Mouse (Mus musculus): Measurements from ENCODE around the gene Zbtb17. TPM values are rescaled to one million over a fixed set of nuclear protein-coding genes. Genes with fewer than 3 reads are reported as not detected.

Zbtb17 gene
- total RNA-seq, 2 experiments from 2014 or later, result 22.7 to 23.5 TPM

DNA sequence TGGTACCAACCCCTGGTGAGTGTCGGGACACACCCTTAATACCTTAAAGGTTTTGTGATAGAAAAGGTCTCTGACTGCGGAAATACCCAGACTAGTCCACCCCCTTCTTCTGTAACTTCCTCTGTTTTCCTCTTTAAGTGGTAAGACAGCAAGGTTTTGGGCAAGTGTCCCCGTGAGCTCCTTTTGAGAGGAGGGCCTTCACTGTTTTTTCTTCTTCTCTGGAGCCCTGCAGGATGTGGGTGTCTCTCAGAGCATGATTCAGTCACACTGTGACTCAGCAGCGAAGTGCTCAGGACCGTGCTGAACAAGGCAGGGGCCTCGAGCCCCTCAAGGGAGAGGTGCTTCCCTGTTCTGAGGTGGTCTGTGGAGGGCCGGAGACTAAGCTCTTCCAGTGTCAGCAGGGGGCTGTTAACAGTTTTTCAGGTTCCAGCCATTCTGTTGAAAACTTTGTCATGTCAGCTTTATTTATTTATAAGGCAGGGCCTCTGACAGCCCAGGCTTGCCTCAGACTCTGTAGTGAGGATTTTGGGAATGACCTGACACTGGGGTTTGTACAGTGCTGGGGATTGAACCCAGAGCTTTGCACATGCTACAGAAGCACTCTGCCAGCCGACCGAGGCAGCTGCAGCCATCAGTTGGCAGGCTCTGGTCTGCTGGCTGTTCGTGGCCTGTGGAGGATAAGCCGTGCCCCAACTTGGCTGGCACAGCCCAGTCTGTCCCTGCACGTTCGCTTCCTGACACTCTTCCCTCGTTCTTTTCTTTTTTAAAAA lies 10.3 kb downstream of the Zbtb17 start:
- no peak for DNase-seq (ENCODE audit: low spot score)
- intact Hi-C loops (cut with DNase I), result no loop called here

DNA sequence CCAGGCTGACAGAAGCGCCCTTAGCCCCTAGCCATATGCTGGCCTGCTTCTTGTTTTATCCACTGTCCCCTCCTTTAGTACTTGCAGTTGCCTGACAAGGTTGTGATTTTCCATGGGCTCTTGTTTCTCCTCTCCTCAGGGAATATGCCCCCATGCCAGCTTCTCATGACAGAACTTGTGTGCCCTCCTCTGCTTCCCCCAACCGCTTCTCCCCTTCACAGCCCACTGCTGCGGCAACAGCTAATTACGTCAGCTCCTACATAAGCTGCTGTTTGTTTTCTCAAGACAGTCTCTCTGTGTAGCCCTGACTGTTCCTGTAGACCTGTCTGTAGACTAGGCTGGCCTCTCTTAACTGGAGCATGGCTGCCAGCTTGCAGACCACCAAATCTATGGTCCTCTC lies 11.1 kb downstream of the Zbtb17 start:
- DNase-seq (ENCODE audit: low spot score), result no peak
- intact Hi-C loops (cut with DNase I), result no loop called here

DNA sequence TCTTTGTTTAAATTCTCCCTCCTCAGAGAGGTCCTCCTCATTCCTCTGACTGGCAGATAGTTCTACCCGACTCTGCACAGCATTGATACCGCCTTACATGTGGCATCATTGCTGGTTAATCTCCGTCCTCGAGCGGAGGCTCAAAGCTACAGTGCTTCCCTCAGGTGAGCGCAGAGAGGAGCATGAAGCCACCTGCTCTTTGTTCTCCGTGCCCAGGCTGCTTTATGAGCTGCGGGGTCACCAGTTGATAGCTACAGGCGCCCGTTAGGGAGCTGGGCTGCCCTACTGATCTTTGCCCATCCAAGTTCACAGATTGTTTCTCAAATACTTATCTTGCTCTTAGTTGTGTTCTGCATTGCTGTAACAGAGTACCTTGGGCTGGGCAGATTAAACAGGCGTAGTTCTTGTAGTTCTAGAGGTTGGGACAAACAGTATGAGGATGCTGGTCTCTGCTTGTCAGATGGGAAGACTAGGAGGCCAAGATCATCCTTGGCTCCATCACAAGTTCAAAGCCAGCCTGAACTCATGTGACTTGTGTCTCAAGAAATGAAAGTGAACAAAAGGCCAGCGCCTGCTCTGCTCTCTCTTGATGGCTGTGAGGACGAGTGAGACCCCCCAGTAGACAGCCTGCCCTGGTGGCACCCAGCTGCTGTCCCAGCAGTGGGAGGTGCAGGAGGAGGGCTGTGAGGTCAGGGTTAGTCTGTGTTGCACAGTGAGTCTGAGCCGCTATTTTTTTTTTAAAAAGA lies 11.9 kb downstream of the Zbtb17 start:
- intact Hi-C loops (cut with DNase I), result no loop called here
- no peak for DNase-seq (ENCODE audit: low spot score)

DNA sequence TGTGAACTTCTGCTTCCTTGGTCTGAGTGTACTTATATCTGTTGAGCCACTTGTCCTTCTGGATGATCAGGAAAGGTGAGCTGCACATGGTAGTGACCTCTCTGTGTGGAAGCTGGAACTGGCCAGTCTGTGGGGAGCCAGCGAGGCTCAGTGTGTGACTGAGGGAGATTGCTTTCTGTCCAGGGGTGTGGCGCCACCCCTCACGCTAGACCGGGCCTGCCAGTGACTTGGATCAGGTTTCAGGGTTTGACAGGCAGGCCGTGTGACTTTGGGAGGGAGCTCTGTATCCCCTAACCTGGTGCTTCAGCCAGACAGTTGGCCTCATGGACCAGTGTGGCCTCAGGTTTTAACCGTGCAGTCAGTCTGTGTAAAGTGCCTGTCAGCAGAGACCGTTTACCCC lies 13.8 kb downstream of the Zbtb17 start:
- no peak for DNase-seq (ENCODE audit: low spot score)
- intact Hi-C loops (cut with DNase I), result no loop called here

DNA sequence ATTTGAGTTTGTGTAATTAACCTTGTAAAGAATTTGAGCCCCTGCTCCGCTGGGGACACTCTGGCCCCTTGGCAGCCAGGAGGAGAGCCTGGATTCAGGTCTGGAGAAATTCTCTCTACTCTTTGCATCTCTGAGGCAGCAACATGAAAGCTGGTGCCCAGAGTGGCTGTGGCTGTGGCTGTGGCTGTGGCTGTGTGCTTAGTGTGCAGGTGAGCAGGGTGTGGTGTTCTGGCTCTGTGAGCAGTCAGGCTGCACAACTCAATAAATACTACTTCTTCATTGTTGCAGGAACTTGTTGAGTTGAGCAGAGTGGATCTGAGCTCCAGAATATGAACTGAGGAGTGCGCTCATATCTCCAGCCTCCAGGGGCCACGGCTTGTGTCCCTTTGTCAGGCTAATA lies 14.4 kb downstream of the Zbtb17 start:
- intact Hi-C loops (cut with DNase I), result no loop called here
- no peak for DNase-seq (ENCODE audit: low spot score)

DNA sequence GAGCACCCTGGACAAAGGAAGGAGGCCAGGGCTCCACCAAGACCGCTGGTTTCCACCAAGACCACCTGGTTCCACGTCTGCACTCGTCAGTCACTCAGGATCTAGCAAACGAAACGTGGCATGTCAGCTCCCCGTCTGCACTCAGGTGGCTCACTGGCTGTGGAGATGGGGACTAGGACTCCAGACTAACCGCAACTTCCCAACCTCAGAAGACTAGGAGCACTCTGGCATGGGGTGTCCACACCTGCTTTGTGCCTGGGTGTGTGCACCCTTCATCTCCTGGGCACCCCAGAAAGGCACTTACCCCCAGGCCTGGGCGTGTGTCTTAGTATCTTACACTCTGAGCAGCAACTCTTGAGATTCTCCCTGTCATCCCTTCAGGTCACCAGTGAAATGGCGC lies 15.3 kb downstream of the Zbtb17 start:
- DNase-seq (ENCODE audit: low spot score), result no peak
- intact Hi-C loops (cut with DNase I), result no loop called here

DNA sequence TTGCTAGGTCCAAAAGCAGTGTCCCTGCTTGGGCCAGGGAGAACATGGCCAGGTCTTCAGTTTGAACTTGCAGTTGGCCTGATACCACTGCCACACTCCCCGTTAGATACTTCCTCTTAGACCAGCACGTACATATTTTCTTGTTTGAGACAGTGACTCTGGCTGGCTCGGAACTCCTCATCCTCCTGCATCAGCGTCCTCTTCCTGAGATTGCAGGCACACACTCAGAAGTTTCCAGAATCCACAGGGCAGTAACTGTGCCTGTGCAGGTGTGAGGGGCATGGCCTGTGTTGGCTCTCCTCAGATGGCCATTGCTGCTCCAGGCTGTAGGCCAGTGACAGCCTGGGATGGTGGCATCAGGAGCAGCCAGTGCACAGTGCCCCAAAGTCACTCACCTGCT lies 16.0 kb downstream of the Zbtb17 start:
- no peak for DNase-seq (ENCODE audit: low spot score)
- intact Hi-C loops (cut with DNase I), result no loop called here

DNA sequence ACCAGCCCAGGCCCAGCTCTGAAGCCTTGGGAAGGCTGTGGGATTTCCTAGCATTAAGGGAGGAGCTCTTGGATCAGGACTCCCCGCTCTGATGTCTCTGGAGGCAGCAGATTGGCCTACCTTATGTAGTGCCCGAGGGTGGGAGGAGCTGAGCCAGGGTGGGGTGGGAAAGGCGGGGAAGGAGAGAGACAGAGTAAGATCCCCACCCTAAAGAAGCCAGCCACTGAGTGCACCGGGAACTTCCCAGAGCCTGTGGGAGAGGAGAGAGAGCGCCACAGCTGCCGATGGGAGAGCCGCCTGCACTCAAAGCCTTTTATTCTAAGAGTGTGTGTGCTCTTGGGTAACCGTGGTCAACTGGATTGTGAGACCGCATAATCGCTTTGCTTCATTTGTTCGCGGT lies 16.6 kb downstream of the Zbtb17 start:
- intact Hi-C loops (cut with DNase I), result no loop called here
- no peak for DNase-seq (ENCODE audit: low spot score)

DNA sequence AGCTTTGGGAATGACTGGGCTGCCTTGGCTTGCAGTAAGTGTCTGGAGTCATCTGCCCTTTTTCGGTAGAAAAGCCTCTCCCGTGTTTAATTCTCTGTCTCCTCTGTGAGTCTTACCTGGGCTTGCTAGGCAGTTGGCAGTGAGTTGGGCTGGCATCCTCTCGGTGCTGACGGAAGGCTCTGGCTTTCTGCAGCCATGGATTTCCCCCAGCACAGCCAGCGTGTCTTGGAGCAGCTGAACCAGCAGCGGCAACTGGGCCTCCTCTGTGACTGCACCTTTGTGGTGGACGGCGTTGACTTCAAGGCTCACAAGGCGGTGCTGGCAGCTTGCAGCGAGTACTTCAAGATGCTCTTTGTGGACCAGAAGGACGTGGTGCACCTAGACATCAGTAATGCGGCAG lies 17.1 kb downstream of the Zbtb17 start:
- intact Hi-C loops (cut with DNase I), result no loop called here
- no peak for DNase-seq (ENCODE audit: low spot score)

DNA sequence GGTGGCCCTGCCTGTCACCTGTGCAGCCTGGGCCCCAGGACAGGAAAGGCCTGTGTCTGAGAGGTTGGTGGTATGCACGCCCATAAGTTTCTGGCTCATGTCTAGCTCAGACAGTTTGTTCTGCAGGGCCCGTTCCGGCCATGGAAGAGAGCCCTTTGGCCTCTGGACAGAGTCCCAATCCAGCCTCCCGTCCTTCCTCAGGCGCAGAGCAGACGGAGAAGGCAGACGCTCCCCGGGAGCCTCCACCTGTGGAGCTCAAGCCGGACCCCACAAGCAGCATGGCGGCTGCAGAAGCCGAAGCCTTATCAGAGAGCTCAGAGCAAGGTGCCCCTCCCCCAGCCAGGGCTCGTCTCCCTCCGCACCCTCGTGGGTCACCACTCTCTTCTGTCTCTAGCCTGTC lies 19.0 kb downstream of the Zbtb17 start:
- DNase-seq (ENCODE audit: low spot score), result no peak
- intact Hi-C loops (cut with DNase I), result no loop called here

DNA sequence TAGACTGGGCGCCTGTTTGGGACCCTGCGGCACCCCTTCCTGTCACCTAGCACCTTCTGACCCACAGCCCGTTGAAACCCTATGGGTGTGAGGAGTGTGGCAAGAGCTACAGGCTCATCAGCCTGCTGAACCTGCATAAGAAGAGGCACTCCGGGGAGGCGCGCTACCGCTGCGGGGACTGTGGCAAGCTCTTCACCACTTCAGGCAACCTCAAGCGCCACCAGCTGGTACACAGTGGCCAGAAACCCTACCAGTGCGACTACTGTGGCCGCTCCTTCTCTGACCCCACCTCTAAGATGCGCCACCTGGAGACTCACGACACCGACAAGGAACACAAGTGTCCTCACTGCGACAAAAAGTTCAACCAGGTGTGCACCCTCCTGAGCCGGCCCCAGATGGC lies 20.3 kb downstream of the Zbtb17 start:
- intact Hi-C loops (cut with DNase I), result no loop called here
- no peak for DNase-seq (ENCODE audit: low spot score)

DNA sequence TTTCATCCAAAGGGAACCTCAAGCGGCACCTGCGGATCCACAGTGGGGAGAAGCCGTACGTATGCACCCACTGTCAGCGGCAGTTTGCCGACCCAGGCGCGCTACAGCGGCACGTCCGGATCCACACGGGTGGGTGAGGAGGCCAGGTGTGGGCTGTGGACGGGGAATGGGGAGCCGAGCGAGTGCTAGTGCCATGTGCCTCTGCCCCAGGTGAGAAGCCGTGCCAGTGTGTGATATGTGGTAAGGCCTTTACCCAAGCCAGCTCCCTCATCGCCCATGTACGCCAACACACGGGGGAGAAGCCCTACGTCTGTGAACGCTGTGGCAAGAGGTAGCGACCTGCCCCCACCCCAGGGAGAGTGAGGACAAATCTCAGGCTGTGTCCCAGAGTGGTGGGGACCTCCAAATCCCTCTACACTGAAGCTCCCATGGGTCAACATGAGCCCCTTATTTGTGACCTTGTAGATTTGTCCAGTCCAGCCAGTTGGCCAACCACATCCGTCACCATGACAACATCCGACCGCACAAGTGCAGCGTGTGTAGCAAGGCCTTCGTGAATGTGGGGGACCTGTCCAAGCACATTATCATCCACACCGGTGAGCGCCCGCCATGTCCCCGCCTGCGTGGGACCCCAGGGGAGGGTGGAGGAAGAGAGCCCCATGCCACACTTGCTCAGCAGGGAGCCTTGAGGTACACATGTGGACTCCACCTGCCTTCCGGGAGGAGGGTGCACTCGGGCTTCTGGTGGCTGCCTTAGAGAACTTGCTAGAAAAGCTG lies 21.2 kb downstream of the Zbtb17 start:
- intact Hi-C loops (cut with DNase I), result no loop called here
- DNase-seq (ENCODE audit: low spot score), result no peak

DNA sequence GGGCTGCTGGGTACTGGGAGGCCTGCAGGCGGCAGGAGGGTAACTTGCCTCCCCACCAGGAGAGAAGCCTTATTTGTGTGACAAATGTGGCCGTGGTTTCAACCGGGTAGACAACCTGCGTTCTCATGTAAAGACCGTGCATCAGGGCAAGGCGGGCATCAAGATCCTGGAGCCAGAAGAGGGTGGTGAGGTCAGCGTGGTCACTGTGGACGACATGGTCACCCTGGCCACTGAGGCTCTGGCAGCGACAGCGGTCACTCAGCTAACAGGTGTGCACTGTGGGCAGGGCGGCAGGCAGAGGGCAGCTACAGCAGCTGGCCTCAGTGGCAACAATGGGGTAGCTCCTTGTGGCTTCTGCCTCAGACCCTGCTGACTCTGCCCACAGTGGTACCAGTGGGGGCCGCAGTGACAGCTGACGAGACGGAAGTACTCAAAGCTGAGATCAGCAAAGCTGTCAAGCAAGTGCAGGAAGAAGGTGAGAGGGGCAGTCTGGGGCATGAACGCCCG lies 21.9 kb downstream of the Zbtb17 start:
- DNase-seq (ENCODE audit: low spot score), result no peak
- intact Hi-C loops (cut with DNase I), result no loop called here

DNA sequence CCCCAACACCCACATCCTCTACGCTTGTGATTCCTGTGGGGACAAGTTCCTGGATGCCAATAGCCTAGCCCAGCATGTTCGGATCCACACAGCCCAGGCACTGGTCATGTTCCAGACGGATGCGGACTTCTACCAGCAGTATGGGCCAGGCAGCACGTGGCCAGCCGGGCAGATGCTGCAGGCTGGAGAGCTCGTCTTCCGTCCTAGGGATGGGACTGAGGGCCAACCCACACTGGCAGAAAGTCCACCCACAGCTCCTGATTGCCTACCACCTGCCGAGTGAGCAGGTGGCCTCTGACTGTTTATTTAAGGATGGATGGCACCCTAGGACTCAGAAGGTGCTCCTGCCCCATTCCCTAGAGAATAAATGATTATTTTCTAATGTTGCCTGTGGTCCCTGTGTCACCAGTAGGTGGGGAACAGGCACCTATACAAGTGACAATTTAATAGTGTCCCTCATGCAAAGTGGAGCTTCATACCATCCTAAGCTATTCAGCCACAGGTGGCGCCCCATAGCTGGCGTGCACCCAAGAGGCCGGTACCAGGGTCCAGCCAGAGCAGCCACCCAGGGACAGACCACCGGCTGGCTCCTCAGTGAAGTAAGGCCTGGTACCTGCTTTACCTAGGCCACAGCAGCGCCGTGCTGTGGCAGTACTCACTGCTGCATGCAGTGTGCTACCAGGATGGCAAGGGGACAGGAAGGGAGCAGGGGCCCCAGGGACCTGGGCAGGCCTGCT lies 22.6 kb downstream of the Zbtb17 start:
- no peak for DNase-seq (ENCODE audit: low spot score)
- intact Hi-C loops (cut with DNase I), result no loop called here

DNA sequence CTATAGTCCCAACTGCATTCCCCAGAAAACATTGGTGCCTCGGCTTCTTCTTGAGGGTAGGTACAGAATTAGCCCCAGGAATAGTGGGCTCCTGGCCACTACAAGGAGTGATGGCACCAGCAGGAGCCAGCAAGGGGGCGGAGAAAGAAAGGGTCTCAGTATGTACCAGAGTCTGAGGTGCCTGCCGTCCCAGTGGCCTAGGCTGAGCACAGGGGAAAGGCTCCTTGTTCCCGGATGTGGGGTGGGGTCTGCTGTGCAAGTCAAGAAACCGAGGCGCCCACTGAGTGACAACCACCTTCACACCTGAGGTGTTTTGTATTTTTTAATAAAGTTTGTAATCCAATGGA lies 23.1 kb downstream of the Zbtb17 start:
- intact Hi-C loops (cut with DNase I), result no loop called here
- DNase-seq (ENCODE audit: low spot score), result no peak

DNA sequence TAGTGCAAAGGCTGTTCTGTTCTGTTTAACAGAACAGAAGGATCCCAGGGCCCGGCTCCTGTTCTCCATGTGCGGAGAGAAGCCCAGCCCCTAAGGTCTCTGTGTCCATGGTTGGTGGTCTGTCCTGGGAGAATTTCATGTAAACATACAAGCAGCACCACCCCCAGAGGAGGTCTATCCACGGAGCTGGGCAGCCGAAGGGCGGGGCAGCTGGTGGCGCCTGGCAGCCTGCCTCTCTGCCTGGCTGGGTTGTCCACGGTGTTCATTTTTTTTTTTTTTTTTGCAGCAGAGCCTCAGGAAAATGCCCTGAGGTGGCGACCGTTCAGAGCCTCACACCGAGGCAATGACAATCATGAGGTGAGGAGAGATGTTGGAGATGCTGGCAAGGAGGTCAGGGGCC lies 24.1 kb downstream of the Zbtb17 start:
- intact Hi-C loops (cut with DNase I), result no loop called here
- no peak for DNase-seq (ENCODE audit: low spot score)

DNA sequence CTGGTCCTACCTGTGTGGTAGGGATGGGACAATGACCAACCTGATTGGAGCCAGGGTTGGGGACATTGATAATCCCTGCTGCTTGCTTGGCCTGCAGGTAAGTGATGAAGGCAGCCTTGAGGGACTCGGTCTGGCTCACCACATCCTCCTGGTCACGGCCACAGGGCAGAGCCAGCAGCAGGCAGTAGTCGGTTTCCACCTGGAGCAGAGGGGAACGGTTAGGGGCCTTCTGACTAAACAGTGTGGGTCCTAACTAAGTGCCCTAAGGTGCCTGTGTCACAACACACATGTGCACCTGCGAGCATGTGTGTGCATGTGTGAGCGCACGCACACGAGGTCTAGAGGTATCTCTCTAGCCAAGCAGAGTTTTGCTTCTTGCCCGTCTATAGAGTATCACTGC lies 24.9 kb downstream of the Zbtb17 start:
- no peak for DNase-seq (ENCODE audit: low spot score)
- intact Hi-C loops (cut with DNase I), result no loop called here

DNA sequence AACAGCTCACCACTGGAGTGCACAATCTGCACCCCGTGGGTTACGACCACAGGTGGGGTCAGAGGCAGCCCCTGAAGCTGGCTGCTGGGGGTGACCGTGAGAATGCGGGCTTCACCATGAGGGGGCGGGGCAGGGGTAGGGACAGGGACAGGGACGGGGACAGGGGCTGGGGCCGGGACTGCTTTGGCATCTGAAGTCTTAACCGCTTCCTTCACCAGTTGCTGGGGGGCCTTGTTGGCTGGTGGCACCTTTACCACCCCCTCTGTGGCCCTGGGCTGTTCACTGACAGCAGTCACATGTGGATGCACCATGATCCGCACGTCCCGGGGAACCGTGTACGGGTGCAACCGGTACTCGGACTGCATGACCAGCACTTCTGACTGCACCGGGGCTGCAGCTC lies 27.0 kb downstream of the Zbtb17 start:
- no peak for DNase-seq (ENCODE audit: low spot score)
- intact Hi-C loops (cut with DNase I), result no loop called here

DNA sequence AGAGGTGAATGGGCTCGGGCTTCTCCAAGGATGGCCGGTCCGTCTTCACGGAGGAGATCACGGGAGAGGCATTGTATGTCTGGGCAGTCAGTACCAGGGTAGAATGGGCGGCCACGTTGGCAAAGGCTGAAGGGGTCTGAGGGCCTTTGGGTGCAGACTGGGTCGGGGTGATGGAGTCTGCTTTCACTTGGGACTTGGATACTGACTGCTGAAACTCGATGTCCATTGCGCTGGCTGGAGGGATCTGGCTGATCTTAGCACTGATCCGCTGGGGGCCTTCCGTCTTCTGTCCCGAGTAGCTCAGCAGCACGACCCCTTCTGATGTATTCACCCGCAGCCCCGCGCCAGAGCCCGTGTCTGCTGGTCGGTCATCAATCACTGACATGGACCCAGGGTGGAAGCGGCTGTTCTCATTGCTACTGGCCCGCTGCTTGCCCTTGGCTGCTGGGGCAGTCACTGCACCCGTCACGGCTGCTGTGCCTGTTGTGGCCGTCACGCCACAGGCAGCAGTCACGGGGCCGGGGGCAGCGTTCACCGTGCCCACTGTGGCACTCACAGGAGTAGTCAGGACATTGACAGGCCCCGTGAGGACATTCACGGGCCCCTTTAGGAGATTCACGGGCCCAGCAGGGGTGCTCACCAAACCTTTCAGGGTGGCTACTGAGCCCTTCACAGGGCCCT lies 28.3 kb downstream of the Zbtb17 start:
- DNase-seq (ENCODE audit: low spot score), result no peak
- intact Hi-C loops (cut with DNase I), result no loop called here

DNA sequence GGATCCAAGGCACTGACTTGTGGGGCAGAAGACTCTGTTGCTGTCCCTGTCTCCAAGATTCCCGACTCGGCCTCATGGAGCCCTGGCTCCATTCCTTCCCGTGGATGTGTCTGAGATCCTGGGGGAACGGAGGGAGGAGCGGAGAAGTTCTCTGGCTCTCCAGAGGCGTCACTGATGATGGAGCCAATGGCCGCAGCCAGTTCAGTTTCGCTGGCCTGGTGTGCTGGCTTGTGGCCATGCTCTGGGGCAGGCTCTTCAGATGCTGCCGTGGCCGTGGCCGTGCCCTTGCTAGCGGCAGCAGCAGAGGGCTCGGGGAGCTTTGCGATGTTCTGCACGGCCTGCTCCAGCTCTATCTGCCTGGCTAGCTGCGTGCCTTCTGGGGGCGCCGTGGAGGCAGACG lies 30.0 kb downstream of the Zbtb17 start:
- intact Hi-C loops (cut with DNase I), result no loop called here
- DNase-seq (ENCODE audit: low spot score), result no peak

Data from heart, postnatal 25 days (tissue).